Mouse (Mus musculus): Measurements from ENCODE around the gene Mtif3. TPM values are rescaled to one million over a fixed set of nuclear protein-coding genes. Genes with fewer than 3 reads are reported as not detected.

Gene Mtif3
- total and polyA plus RNA-seq, 3 experiments: 22.7 to 38.2 TPM; not detected in 1

- no peaks in the 10 kb centered on the region for H3K36me3 ChIP-seq (ENCODE audit: control insufficient read depth in 1 of 2, insufficient read depth in 2 of 2, low read length in 2 of 2)
- H3K4me3 ChIP-seq (ENCODE audit: control insufficient read depth in 1 of 2, insufficient read depth in 1 of 2, low read depth in 2 of 2, low read length in 2 of 2): no peak overlapping the region
- H3K79me2 ChIP-seq (ENCODE audit: control insufficient read depth, insufficient read depth, low read length, poor library complexity): no peaks in the 10 kb centered on the region
- H3K27ac ChIP-seq (ENCODE audit: control insufficient read depth, low read depth, low read length): no peak overlapping the region
- TF ChIP-seq CHD1 (IDR thresholded peaks at IDR 0.05; ENCODE audit: low read depth, low read length): no peak
- TF ChIP-seq GABPA (IDR thresholded peaks at IDR 0.05; ENCODE audit: low read depth, low read length): no peak
- no peak for TF ChIP-seq CTCF (IDR thresholded peaks at IDR 0.05 in 2 of 3, conservative IDR thresholded peaks at IDR 0.05 in 1 of 3; ENCODE audit: control insufficient read depth in 1 of 3, insufficient read depth in 1 of 3, low read depth in 2 of 3, low read length in 3 of 3, poor library complexity in 1 of 3, severe bottlenecking in 1 of 3)
- TF ChIP-seq KAT2A (conservative IDR thresholded peaks at IDR 0.05; ENCODE audit: low read depth, low read length): no peak
- no peak for TF ChIP-seq ELF1 (IDR thresholded peaks at IDR 0.05; ENCODE audit: low read depth, low read length)
- no peak for TF ChIP-seq SIN3A (IDR thresholded peaks at IDR 0.05; ENCODE audit: low read length)
- no peak for TF ChIP-seq EP300 (IDR thresholded peaks at IDR 0.05; ENCODE audit: low read depth in 1 of 2, low read length in 2 of 2)
- TF ChIP-seq MAFK (IDR thresholded peaks at IDR 0.05; ENCODE audit: borderline replicate concordance, low read depth, low read length): no peak
- TF ChIP-seq TCF12 (IDR thresholded peaks at IDR 0.05; ENCODE audit: low read depth, low read length): no peak
- TF ChIP-seq MAZ (IDR thresholded peaks at IDR 0.05; ENCODE audit: low read depth, low read length): no peak
- TF ChIP-seq BHLHE40 (IDR thresholded peaks at IDR 0.05; ENCODE audit: borderline replicate concordance, low read depth, low read length): no peak
- no peak for TF ChIP-seq MYC (IDR thresholded peaks at IDR 0.05; ENCODE audit: low read depth, low read length)
- TF ChIP-seq MXI1 (IDR thresholded peaks at IDR 0.05; ENCODE audit: low read depth, low read length): no peak
- no peak for TF ChIP-seq POLR2A (IDR thresholded peaks at IDR 0.05; ENCODE audit: control insufficient read depth in 1 of 2, insufficient read depth in 1 of 2, low read depth in 1 of 2, low read length in 2 of 2, poor library complexity in 1 of 2)
- no peak for TF ChIP-seq CHD2 (IDR thresholded peaks at IDR 0.05; ENCODE audit: low read length)
- no peak for TF ChIP-seq GATA1 (IDR thresholded peaks at IDR 0.05; ENCODE audit: low read depth, low read length)
- no peak for TF ChIP-seq ZMIZ1 (IDR thresholded peaks at IDR 0.05; ENCODE audit: low read depth, low read length)
- no peaks in the 10 kb centered on the region for H3K4me1 ChIP-seq (ENCODE audit: control insufficient read depth in 1 of 2, insufficient read depth in 2 of 2, low read length in 2 of 2)
- no peaks in the 10 kb centered on the region for H3K9me3 ChIP-seq (replicated peaks; ENCODE audit: insufficient read depth, low read length)
- no peak overlapping the region for H3K9ac ChIP-seq (ENCODE audit: control insufficient read depth, low read depth, low read length, poor library complexity, severe bottlenecking)
- peaks cover 0 to 2% of the 10 kb centered on the region in 2 experiments; a peak in 1 of 4 replicates for H3K27me3 ChIP-seq (ENCODE audit: control insufficient read depth in 1 of 2, insufficient read depth in 2 of 2, low read length in 2 of 2)
- DNase-seq (ENCODE audit: low read depth, low spot score): no peak
Measured at GRCm38 (mm10) chr5:146921224-146921623, 42.4 kb downstream of the Mtif3 start.

DNA sequence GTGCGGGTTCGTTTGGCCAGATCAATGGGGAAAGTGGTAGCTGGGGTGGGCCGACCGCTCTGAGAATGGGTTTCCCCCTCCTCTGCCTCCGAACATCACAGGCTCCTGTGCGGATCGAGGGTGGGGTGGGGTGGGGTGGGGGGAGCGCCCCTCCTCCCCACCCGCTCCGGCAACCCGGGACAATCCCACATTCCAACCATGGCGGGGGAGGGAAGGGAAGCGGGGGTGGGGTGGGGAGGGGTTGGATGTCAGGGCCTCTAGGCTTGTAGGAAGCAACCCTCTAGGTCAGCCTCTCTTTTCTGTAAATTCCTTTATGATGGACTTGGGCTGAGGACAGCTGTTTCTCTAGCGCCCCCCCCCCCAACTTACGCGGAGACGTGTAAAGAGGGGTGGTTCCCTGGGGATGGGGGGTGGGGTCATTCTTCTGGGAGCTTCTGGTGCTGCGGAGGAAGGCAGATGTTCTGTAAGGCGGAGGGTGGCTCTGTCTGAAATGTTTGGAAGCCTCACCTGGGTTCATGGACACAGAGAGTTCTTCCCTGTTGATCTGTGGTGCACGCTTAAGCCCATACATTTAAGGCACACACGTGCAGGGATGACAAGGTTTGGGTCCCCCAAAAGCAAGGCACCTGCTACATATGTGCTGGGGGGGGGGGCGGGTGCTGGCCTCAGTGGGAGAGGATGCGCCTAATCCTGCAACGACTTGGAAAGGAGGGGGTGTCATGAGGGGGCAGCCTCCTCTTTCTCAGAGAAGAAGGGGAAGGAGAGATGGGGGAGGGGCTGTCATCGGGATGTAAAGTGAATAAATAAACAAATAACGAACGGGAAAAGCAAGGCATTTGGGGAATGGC lies 43.1 kb downstream of the Mtif3 start:
- Histone ChIP-seq H3K27ac (ENCODE audit: control insufficient read depth, low read depth, low read length) (no peak overlapping the region), H3K4me1 (ENCODE audit: control insufficient read depth in 1 of 2, insufficient read depth in 2 of 2, low read length in 2 of 2) (no peaks in the 10 kb centered on the region), H3K27me3 (ENCODE audit: control insufficient read depth in 1 of 2, insufficient read depth in 2 of 2, low read length in 2 of 2) (peaks cover 0 to 2% of the 10 kb centered on the region in 2 experiments; a peak in 1 of 4 replicates), H3K4me3 (ENCODE audit: control insufficient read depth in 1 of 2, insufficient read depth in 1 of 2, low read depth in 2 of 2, low read length in 2 of 2) (no peak overlapping the region), H3K9ac (ENCODE audit: control insufficient read depth, low read depth, low read length, poor library complexity, severe bottlenecking) (no peak overlapping the region), H3K9me3 (replicated peaks; ENCODE audit: insufficient read depth, low read length) (no peaks in the 10 kb centered on the region), H3K36me3 (ENCODE audit: control insufficient read depth in 1 of 2, insufficient read depth in 2 of 2, low read length in 2 of 2) (no peaks in the 10 kb centered on the region), H3K79me2 (ENCODE audit: control insufficient read depth, insufficient read depth, low read length, poor library complexity) (no peaks in the 10 kb centered on the region)
- TF ChIP-seq SMC3 (IDR thresholded peaks at IDR 0.05; ENCODE audit: low read depth, low read length) (no peak), POLR2AphosphoS2 (IDR thresholded peaks at IDR 0.05; ENCODE audit: low read length) (no peak), HCFC1 (IDR thresholded peaks at IDR 0.05; ENCODE audit: low read depth, low read length) (no peak)
- DNase-seq (ENCODE audit: low read depth, low spot score): no peak

All from MEL (cell line).